Mouse (Mus musculus) myocyte (in vitro differentiated cells): ENCODE results near the gene Cdk17. TPM values are rescaled to one million over a fixed set of nuclear protein-coding genes. Genes with fewer than 3 reads are reported as not detected.

Experiments
- H3K27me3 ChIP-seq: one replicate; pipeline ENCODE4 v1.6.1; 2011; ENCODE audit not compliant: control insufficient read depth, insufficient read depth, insufficient read length
- H3K36me3 ChIP-seq: one replicate; pipeline ENCODE4 v1.6.1; 2011; ENCODE audit not compliant: control insufficient read depth, insufficient read depth
- H3K4me2 ChIP-seq: one replicate; pipeline ENCODE4 v1.6.1; 2011; ENCODE audit warnings: low read depth, control low read depth
- H3K4me3 ChIP-seq: one replicate; pipeline ENCODE4 v1.5.1; 2011; ENCODE audit warnings: mild to moderate bottlenecking, control low read depth, moderate library complexity
- H3K79me2 ChIP-seq: one replicate; pipeline ENCODE4 v1.6.1; 2011; ENCODE audit not compliant: control insufficient read depth, insufficient read depth
- H3ac ChIP-seq: one replicate; pipeline ENCODE4 v1.6.1; 2011; ENCODE audit not compliant: control insufficient read depth, insufficient read length
- CEBPB ChIP-seq: IDR thresholded peaks from 2 replicates; pipeline ENCODE4 v1.6.1; 2011; ENCODE audit warnings: mild to moderate bottlenecking, moderate library complexity; ENCODE audit not compliant: poor library complexity, insufficient read depth, severe bottlenecking
- E2F4 ChIP-seq: IDR thresholded peaks from one replicate; pipeline ENCODE4 v1.6.1; 2011; ENCODE audit warnings: mild to moderate bottlenecking, control low read depth, moderate library complexity; ENCODE audit not compliant: insufficient read depth
- MAX ChIP-seq: IDR thresholded peaks from one replicate; pipeline ENCODE4 v1.6.1; 2011; ENCODE audit warnings: low read depth, mild to moderate bottlenecking, control low read depth
- MYOD1 ChIP-seq, 3 experiments: IDR thresholded peaks; one replicate each; pipeline ENCODE4 v1.6.1; 2011; ENCODE audit warnings: control low read depth in 2 of 3, low read depth in 2 of 3, mild to moderate bottlenecking in 2 of 3, moderate library complexity in 1 of 3; ENCODE audit not compliant: insufficient read length in 2 of 3, control insufficient read depth in 1 of 3
- MYOG ChIP-seq, 3 experiments: IDR thresholded peaks; one replicate each; pipeline ENCODE4 v1.6.1; 2011; ENCODE audit warnings: control low read depth in 2 of 3, low read depth in 2 of 3, mild to moderate bottlenecking in 2 of 3; ENCODE audit not compliant: insufficient read length in 2 of 3, control insufficient read depth in 1 of 3, insufficient read depth in 1 of 3
- POLR2A ChIP-seq: IDR thresholded peaks from one replicate; pipeline ENCODE4 v1.6.1; 2011; ENCODE audit warnings: low read depth, mild to moderate bottlenecking, control low read depth, moderate library complexity; ENCODE audit not compliant: insufficient read length
- POLR2AphosphoS2 ChIP-seq: IDR thresholded peaks from one replicate; pipeline ENCODE4 v1.6.1; 2011; ENCODE audit warnings: low read depth, control low read depth; ENCODE audit not compliant: insufficient read length
- REST ChIP-seq: IDR thresholded peaks from one replicate; pipeline ENCODE4 v1.6.1; 2011; ENCODE audit warnings: mild to moderate bottlenecking, control low read depth, moderate library complexity; ENCODE audit not compliant: insufficient read depth, insufficient read length
- SRF ChIP-seq: IDR thresholded peaks from one replicate; pipeline ENCODE4 v1.6.1; 2011; ENCODE audit warnings: low read depth; ENCODE audit not compliant: control insufficient read depth, insufficient read length
- TCF12 ChIP-seq: IDR thresholded peaks from one replicate; pipeline ENCODE4 v1.6.1; 2011; ENCODE audit warnings: mild to moderate bottlenecking, control low read depth; ENCODE audit not compliant: poor library complexity, insufficient read depth, severe bottlenecking
- TCF3 ChIP-seq: IDR thresholded peaks from one replicate; pipeline ENCODE4 v1.6.1; 2011; ENCODE audit warnings: low read depth, control low read depth; ENCODE audit not compliant: insufficient read length
- USF1 ChIP-seq: IDR thresholded peaks from one replicate; pipeline ENCODE4 v1.6.1; 2011; ENCODE audit warnings: low read depth, mild to moderate bottlenecking, control low read depth, moderate library complexity
- polyA plus RNA-seq: library from polyadenylated mRNA; unstranded; fragments of >200 nt; fragmentation: generic; extraction: Trizol; gene quantifications from one replicate; pipeline ENCODE4 v1.2.1, GENCODE M21; 2012; ENCODE audit warnings: missing spikeins

Gene Cdk17
- polyA plus RNA-seq, 1 experiment, result 11.8 TPM

DNA sequence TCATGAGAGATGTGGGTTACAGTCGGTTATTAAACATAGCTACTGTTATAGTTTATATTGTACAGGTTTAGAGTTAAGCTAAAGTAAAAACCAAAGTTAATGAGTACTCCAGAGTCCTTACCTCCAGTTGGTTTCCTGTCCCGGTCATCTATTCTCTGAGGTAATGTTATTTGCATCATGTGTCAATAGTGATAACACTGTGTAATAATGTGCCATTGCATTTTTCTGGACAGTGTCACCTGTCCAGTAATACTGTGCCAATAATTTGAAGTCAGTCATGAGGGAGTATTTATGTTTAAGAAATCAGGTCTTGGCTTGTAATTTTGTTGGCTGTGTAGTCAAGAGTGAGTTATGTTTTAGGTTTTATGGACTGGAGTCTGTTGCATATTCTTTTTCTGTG, 52.0 kb downstream of the Cdk17 start:
- Histone ChIP-seq H3K79me2 (peaks cover 36% of the 10 kb centered on the region), H3K4me2 (no peak overlapping the region), H3ac (no peak overlapping the region), H3K27me3 (no peaks in the 10 kb centered on the region), H3K36me3 (peaks cover 33% of the 10 kb centered on the region), H3K4me3 (no peak overlapping the region)
- TF ChIP-seq MYOD1 (IDR thresholded peaks at IDR 0.05; ENCODE audit: control insufficient read depth in 1 of 3, insufficient read length in 2 of 3, low read depth in 2 of 3) (no peak), E2F4 (no peak), POLR2A (no peak), POLR2AphosphoS2 (no peak), REST (no peak), TCF12 (no peak)

DNA sequence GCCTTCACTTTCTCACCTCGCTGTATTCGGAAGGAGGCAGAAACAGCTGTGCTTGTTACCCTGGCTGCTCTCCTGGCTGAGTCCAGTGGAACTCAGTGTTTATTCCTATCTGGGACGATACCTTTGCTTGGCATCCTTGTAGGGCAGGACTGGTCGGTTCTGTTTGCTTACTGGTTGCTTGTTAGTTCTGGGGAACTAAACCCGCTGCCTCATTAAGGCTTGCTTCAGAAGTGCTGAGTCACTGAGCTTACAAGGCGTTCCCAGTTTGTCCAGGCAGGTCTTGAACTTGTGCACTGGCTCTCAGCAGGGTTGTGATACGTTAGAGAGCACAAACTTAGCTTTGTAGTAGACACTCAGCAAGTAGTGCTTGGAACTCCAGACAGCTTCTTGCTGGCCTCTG, 52.7 kb downstream of the Cdk17 start:
- Histone ChIP-seq H3ac (no peak overlapping the region), H3K79me2 (peaks cover 33% of the 10 kb centered on the region), H3K27me3 (no peaks in the 10 kb centered on the region), H3K4me3 (no peak overlapping the region), H3K36me3 (peaks cover 38% of the 10 kb centered on the region), H3K4me2 (no peak overlapping the region)
- TF ChIP-seq E2F4 (no peak), MYOD1 (IDR thresholded peaks at IDR 0.05; ENCODE audit: control insufficient read depth in 1 of 3, insufficient read length in 2 of 3, low read depth in 2 of 3) (no peak), REST (no peak), USF1 (no peak), POLR2AphosphoS2 (no peak), SRF (no peak), MYOG (IDR thresholded peaks at IDR 0.05; ENCODE audit: control insufficient read depth in 1 of 3, insufficient read depth in 1 of 3, insufficient read length in 2 of 3, low read depth in 2 of 3) (no peak), CEBPB (no peak), MAX (no peak), POLR2A (no peak), TCF12 (no peak), TCF3 (no peak)

DNA sequence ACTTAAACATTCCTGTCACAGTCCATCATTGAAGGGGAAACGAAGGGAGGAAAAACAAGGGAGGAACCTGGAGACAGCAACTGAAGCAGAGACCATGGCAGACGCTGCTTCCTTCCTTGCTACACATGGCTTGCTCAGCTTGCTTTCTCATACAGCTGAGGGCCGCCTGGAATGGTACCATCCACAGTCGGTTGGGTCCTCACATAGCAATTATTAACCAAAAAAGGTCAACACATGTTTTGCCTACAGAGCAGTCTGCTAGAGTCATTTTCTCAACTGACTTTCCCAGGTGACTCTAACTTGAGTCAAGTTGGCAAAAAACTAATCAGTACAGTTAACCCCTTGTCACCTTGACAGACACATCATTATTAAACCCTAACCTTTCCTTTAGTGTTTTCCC, 53.6 kb downstream of the Cdk17 start:
- Histone ChIP-seq H3K4me3 (no peak overlapping the region), H3K4me2 (no peak overlapping the region), H3ac (no peak overlapping the region), H3K27me3 (no peaks in the 10 kb centered on the region), H3K79me2 (peaks cover 24% of the 10 kb centered on the region), H3K36me3 (peaks cover 47% of the 10 kb centered on the region)
- TF ChIP-seq SRF (no peak), TCF3 (no peak), POLR2AphosphoS2 (no peak), E2F4 (no peak), TCF12 (no peak), MYOD1 (IDR thresholded peaks at IDR 0.05; ENCODE audit: control insufficient read depth in 1 of 3, insufficient read length in 2 of 3, low read depth in 2 of 3) (no peak), MAX (no peak), REST (no peak), CEBPB (no peak), USF1 (no peak), MYOG (IDR thresholded peaks at IDR 0.05; ENCODE audit: control insufficient read depth in 1 of 3, insufficient read depth in 1 of 3, insufficient read length in 2 of 3, low read depth in 2 of 3) (no peak), POLR2A (no peak)

DNA sequence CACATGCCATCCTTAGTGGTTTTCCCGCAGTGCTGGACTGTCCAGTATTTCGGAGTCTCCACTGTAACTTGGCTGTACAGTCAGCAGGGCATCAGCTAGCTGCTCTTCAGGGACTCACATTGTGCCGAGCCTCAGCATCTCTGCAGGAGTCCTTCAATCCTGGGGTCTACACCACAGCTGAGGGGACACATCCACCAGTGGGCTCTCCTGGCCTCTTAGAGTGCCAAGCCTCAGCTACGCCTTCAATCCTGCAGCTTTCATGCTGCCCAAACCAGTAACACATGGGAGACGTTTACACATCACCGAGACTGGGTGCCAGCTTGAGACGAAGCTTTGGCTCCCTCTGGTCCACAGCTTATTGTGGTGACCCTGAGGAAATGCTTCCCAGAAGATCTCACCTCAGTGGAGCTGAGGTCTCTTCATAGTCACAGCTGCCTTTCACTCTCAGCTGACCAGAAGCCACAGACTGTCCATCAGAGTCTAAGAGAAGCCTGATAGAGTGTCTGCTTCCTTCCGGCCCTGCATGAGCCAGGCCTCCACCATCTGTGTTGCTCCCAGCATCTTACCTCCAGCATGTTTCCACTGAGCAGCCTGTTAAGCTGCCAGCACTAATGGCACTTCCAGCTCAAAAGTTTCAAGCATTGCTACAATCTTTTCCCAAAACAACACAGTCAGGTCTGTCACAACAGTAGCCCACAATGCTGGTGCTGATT, 54.5 kb downstream of the Cdk17 start:
- TF ChIP-seq USF1, result no peak
- no peak for TF ChIP-seq E2F4
- no peak for TF ChIP-seq MYOD1 (IDR thresholded peaks at IDR 0.05; ENCODE audit: control insufficient read depth in 1 of 3, insufficient read length in 2 of 3, low read depth in 2 of 3)
- no peak overlapping the region for H3K4me3 ChIP-seq
- peaks cover 47% of the 10 kb centered on the region for H3K36me3 ChIP-seq
- no peaks in the 10 kb centered on the region for H3K27me3 ChIP-seq
- no peak overlapping the region for H3K4me2 ChIP-seq
- peaks cover 15% of the 10 kb centered on the region for H3K79me2 ChIP-seq
- H3ac ChIP-seq, result no peak overlapping the region

DNA sequence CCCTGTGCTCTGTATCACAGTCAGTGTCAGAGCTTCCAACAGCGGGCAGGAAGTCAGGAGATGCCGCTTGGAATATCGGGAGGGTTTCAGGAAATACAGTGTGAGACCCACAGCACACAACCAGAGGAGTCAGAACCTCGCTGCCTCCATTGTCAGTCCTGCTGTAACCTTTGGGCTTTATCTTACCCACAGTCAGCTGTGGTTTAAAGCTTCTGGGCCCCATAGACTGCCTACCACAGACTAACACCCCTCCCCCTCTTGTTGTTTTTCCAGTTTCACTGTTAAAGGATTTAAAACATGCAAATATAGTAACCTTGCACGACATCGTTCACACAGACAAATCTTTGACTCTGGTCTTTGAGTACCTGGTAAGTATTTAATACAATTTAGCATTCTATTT, 65.1 kb downstream of the Cdk17 start:
- Histone ChIP-seq H3K79me2 (peaks cover 7% of the 10 kb centered on the region), H3K36me3 (peaks cover 23% of the 10 kb centered on the region), H3ac (no peak overlapping the region), H3K27me3 (no peaks in the 10 kb centered on the region), H3K4me3 (no peak overlapping the region), H3K4me2 (no peak overlapping the region)
- TF ChIP-seq REST (no peak), MYOG (IDR thresholded peaks at IDR 0.05; ENCODE audit: control insufficient read depth in 1 of 3, insufficient read depth in 1 of 3, insufficient read length in 2 of 3, low read depth in 2 of 3) (no peak)
